Mouse (Mus musculus) stomach, embryonic 15.5 days (tissue): ENCODE measurements around the gene Cbx7. TPM values are rescaled to one million over a fixed set of nuclear protein-coding genes. Genes with fewer than 3 reads are reported as not detected.
"Not testable (repeated sequence)": the region's sequence is repeated elsewhere in the genome, so short reads cannot be mapped to it uniquely, and the experiment has no call there.

Experiments
- ATAC-seq: fragments of 200-750 bp; cut with Nextera tagmentation; 2 replicates; pipeline ENCODE4 v1.8.0; 2017; ENCODE audit warnings: low read depth, moderate number of reproducible peaks, moderate TSS enrichment; ENCODE audit not compliant: insufficient read depth, low FRiP score
- H3K27ac ChIP-seq: fragments of 300-500 bp; sonication (generic); 2 replicates; pipeline ENCODE4 v1.5.1; 2015; ENCODE audit warnings: mild to moderate bottlenecking, inconsistent platforms
- H3K27me3 ChIP-seq: fragments of 300-500 bp; sonication (generic); replicated peaks from 2 replicates; pipeline ENCODE4 v1.6.1; 2015; ENCODE audit warnings: inconsistent platforms
- H3K36me3 ChIP-seq: fragments of 300-500 bp; sonication (generic); 2 replicates; pipeline ENCODE4 v1.6.1; 2015; ENCODE audit warnings: inconsistent platforms
- H3K4me1 ChIP-seq: fragments of 300-500 bp; sonication (generic); 2 replicates; pipeline ENCODE4 v1.6.1; 2015; ENCODE audit warnings: inconsistent platforms
- H3K4me2 ChIP-seq: fragments of 300-500 bp; sonication (generic); 2 replicates; pipeline ENCODE4 v1.6.1; 2015; ENCODE audit warnings: mild to moderate bottlenecking, inconsistent platforms
- H3K4me3 ChIP-seq: fragments of 300-500 bp; sonication (generic); replicated peaks from 2 replicates; pipeline ENCODE4 v1.5.1; 2015; ENCODE audit warnings: inconsistent platforms
- H3K9ac ChIP-seq: fragments of 300-500 bp; sonication (generic); 2 replicates; pipeline ENCODE4 v1.6.1; 2015; ENCODE audit warnings: inconsistent platforms
- H3K9me3 ChIP-seq: fragments of 300-500 bp; sonication (generic); 2 replicates; pipeline ENCODE4 v1.6.1; 2016; ENCODE audit warnings: inconsistent platforms
- WGBS: fragments of 180-500 bp; shearing (Covaris S2); methylation state at CpG from one replicate; pipeline ENCODE4 v1.1.7; 2015; 5-methylcytosine and 5-hydroxymethylcytosine counted together
- polyA plus RNA-seq: library from polyadenylated mRNA; unstranded; fragments of >200 nt; fragmentation: Nextera tagmentation; extraction: Ambion mirVana; gene quantifications from 2 replicates; pipeline ENCODE4 v1.2.1, GENCODE M21; 2015

Gene Cbx7
- polyA plus RNA-seq, 1 experiment from 2014 or later: 4.9 TPM

DNA sequence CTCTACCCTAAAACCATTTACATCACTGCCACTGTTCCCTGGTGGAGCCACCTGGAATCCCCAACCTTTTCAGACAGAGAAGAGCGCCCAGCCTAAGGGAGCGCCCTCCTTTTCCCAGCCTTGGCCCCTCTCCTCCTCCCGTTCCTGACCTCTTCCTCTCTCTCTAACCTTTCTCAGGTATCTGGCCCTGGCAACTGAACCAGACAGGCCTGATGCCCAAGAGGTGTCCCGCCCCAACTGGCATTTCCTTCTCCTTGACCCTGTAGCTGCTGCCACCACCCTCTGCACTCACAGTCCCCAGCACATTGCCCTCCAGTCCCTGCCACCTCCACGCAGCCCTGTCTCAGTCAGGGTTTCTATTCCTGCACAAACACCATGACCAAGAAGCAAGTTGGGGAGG lies 26.0 kb downstream of the Cbx7 start:
- H3K4me1 ChIP-seq: peaks cover 6% of the 10 kb centered on the region
- ATAC-seq: no peak
- 75% methylated on average over 5 of the region's 5 CpGs for WGBS
- H3K27ac ChIP-seq: no peak overlapping the region
- H3K9me3 ChIP-seq: no peaks in the 10 kb centered on the region
- H3K36me3 ChIP-seq: no peaks in the 10 kb centered on the region
- no peak overlapping the region for H3K9ac ChIP-seq
- no peak overlapping the region for H3K4me2 ChIP-seq
- H3K27me3 ChIP-seq: no peaks in the 10 kb centered on the region
- no peak overlapping the region for H3K4me3 ChIP-seq

DNA sequence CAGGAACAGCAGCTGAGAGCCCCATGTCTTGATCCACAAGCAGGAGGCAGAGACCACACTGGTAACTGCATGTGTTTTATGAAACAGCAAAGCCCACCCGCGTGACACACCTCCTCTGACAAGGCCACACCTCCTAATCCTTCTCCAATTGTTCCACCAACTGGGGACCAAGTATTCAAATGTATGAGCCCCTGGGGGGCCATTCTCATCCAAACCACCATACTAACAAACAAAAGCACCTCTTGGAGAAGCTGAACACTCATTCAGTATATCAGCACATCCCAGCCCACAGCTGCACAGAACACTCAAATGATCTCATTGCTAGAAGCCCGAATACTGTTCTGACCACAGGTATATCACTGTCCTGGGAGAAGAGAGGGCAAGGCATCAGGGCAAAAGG lies 27.3 kb downstream of the Cbx7 start:
- no peaks in the 10 kb centered on the region for H3K4me1 ChIP-seq
- H3K4me3 ChIP-seq: no peak overlapping the region
- H3K9ac ChIP-seq: no peak overlapping the region
- H3K9me3 ChIP-seq: no peaks in the 10 kb centered on the region
- no peak for ATAC-seq
- no peak overlapping the region for H3K27ac ChIP-seq
- H3K4me2 ChIP-seq: no peak overlapping the region
- no peaks in the 10 kb centered on the region for H3K36me3 ChIP-seq
- no peaks in the 10 kb centered on the region for H3K27me3 ChIP-seq
- WGBS: 92% methylated on average over 3 of the region's 3 CpGs

DNA sequence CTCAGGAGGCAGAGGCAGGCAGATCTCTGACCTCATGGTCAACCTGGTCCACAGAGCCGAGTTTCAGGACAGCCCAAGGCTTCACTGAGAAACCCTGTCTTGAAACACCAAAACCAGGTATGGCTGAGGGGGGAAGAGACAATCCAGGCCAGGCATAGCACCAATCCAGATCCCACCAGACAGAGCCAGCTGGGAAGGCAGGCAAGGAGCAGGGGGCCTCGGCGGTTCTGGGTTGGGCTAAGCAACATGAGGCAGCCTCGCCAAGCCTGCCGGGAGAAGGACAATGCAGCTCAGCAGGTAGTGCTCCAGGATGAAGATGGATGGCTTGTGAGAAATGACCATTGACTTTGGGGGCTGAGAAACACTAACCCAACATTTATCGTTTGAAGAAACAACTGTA lies 28.4 kb downstream of the Cbx7 start:
- Histone ChIP-seq H3K4me1 (no peaks in the 10 kb centered on the region), H3K4me3 (no peak overlapping the region), H3K9me3 (no peaks in the 10 kb centered on the region), H3K36me3 (no peaks in the 10 kb centered on the region), H3K27ac (no peak overlapping the region), H3K4me2 (no peak overlapping the region), H3K27me3 (no peaks in the 10 kb centered on the region), H3K9ac (no peak overlapping the region)
- 86% methylated on average over 6 of the region's 6 CpGs for WGBS
- no peak for ATAC-seq

DNA sequence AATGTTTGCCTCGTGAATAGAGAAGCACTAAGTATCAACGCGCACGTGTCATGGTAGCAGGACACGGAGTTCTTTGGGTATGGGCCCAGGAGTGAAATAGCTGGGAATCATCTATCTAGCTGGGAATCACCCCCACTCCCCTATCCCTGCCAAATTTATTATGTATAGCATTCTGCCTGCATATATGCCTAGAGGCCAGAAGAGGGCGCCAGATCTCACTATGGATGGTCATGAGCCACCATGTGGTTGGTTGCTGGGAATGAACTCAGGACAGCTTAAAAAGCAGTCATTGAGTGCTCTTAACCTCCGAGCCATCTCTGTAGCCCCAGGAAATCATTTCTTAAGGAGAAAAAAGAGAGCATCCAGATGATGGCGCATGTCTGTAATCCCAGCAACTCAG lies 30.0 kb downstream of the Cbx7 start:
- H3K9me3 ChIP-seq: no peaks in the 10 kb centered on the region
- no peak overlapping the region for H3K9ac ChIP-seq
- H3K27ac ChIP-seq: no peak overlapping the region
- H3K4me2 ChIP-seq: no peak overlapping the region
- no peak overlapping the region for H3K4me3 ChIP-seq
- H3K4me1 ChIP-seq: no peaks in the 10 kb centered on the region
- ATAC-seq: no peak
- H3K36me3 ChIP-seq: no peaks in the 10 kb centered on the region
- 17% methylated on average over 8 of the region's 8 CpGs for WGBS
- peaks cover under 1% of the 10 kb centered on the region; the same call in 1 of the 2 replicates for H3K27me3 ChIP-seq

DNA sequence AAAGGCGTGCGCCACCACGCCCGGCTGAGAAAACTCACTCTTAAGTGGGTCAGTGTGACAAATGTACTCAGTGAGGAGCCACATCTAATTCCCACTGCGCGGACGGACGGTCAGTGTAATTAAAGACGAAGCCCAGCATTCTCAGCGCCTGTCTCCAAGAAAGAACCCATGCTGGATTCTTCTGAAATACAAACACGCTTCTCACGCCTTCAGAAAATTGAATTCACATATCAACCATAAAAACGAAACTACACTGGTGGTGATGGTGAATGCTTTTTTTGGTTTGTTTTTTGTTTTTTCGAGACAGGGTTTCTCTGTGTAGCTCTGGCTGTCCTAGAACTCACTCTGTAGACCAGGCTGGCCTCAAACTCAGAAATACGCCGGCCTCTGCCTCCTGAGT lies 31.0 kb downstream of the Cbx7 start:
- Histone ChIP-seq H3K4me2 (no peak overlapping the region), H3K9ac (no peak overlapping the region), H3K36me3 (no peaks in the 10 kb centered on the region), H3K27ac (no peak overlapping the region), H3K4me3 (no peak overlapping the region), H3K4me1 (no peaks in the 10 kb centered on the region), H3K9me3 (no peaks in the 10 kb centered on the region), H3K27me3 (peaks cover 5% of the 10 kb centered on the region; the same call in 1 of the 2 replicates)
- ATAC-seq: no peak
- 87% methylated on average over 16 of the region's 16 CpGs for WGBS

DNA sequence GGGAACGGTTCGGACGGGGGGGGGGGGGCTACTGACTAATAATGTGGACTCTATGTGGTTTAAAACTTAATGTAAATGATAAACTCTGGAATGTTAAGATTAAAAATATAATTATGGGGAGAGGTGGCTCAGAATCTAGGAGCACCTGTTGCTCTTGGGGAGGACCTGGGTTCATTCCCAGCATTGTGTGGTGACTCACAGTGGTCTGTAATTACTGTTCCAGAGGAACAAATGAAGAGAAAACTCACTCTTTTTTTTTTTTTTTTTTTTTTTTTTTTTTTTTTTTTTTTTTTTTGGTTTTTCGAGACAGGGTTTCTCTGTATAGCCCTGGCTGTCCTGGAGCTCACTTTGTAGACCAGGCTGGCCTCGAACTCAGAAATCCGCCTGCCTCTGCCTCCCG lies 31.4 kb downstream of the Cbx7 start:
- 83% methylated on average over 6 of the region's 7 CpGs for WGBS
- H3K4me2 ChIP-seq, ATAC-seq, H3K9me3 ChIP-seq, H3K4me1 ChIP-seq, H3K4me3 ChIP-seq, H3K9ac ChIP-seq, H3K27me3 ChIP-seq, H3K27ac ChIP-seq, H3K36me3 ChIP-seq: not testable (repeated sequence)

DNA sequence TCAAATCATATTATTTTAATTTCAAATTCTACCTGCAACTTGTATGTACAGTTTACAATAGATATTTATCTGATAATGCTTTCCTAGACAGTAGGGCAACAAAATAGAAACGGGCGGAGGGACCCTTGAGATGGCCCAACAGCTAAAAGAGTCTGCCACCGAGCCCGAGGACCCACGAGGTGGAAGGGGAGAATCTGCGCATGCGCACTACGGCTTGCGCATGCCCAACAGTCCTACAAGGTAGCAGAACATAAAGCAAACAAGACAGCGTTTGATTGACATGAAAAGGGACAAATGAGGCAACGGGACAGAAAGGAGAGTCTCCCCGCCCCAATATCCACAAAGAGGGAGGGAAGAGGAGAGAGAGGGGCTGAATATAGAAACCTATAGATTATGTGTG lies 31.9 kb downstream of the Cbx7 start:
- no peaks in the 10 kb centered on the region for H3K4me1 ChIP-seq
- WGBS: 88% methylated on average over 12 of the region's 12 CpGs
- H3K27ac ChIP-seq: no peak overlapping the region
- H3K4me2 ChIP-seq: no peak overlapping the region
- H3K27me3 ChIP-seq: peaks cover 5% of the 10 kb centered on the region; the same call in 1 of the 2 replicates
- no peaks in the 10 kb centered on the region for H3K9me3 ChIP-seq
- H3K4me3 ChIP-seq: no peak overlapping the region
- no peak overlapping the region for H3K9ac ChIP-seq
- H3K36me3 ChIP-seq: no peaks in the 10 kb centered on the region
- ATAC-seq: no peak

DNA sequence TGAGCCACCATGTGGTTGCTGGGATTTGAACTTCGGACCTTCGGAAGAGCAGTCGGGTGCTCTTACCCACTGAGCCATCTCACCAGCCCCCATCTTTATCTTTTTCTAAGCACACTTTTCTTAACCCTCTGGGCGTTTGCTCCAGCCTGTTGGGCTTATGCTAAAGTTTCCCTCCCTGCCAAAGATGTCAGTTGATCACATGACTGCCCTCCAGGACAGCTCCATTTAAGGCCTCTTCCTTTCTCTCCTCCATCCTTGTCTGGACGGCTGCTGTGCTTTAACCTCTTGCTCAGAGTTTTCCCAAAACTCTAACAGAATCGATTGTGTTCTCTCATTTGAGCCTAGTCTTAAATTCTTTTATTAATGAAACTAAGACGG lies 34.6 kb downstream of the Cbx7 start:
- no peak for ATAC-seq
- Histone ChIP-seq H3K9ac (no peak overlapping the region), H3K4me2 (no peak overlapping the region), H3K9me3 (no peaks in the 10 kb centered on the region), H3K27ac (no peak overlapping the region), H3K4me3 (no peak overlapping the region), H3K36me3 (no peaks in the 10 kb centered on the region), H3K4me1 (peaks cover 15% of the 10 kb centered on the region), H3K27me3 (peaks cover 19% of the 10 kb centered on the region)
- 67% methylated on average over 7 of the region's 7 CpGs for WGBS

DNA sequence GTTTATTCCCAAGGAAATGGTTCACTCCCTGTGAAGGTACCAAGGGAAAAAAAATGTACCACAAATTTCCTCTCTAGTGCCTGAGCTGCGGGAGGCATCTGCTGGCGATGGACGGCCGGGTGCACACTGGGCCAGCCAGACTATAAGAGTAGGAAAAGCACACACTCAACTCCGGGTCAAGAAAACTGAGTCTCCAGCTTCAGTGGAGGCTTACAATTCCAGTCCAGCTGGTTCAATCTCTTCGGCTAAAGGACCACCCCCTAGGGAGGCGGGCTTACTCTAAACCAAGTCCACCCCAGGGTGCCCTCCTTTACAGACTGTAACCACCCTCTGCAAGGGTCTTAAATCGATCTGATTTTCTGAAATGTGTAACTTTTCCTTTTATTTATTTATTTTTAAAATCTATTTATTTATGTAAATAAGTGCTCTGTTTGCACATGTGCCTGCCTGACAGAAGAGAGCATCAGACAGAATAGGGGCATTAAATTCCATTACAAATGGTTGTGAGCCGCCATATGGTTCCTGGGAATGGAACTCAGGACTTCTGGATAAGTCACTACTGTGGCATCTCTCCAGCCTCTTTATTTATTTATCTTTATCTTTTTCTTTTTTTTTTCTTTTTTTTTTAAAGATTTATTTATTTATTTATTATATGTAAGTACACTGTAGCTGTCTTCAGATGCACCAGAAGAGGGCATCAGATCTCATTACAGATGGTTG lies 35.1 kb downstream of the Cbx7 start:
- Histone ChIP-seq H3K4me1 (peaks cover 15% of the 10 kb centered on the region), H3K36me3 (no peaks in the 10 kb centered on the region), H3K27me3 (peaks cover 19% of the 10 kb centered on the region), H3K9ac (no peak overlapping the region), H3K4me3 (no peak overlapping the region), H3K27ac (no peak overlapping the region), H3K9me3 (no peaks in the 10 kb centered on the region), H3K4me2 (no peak overlapping the region)
- no peak for ATAC-seq
- WGBS: 34% methylated on average over 9 of the region's 9 CpGs

DNA sequence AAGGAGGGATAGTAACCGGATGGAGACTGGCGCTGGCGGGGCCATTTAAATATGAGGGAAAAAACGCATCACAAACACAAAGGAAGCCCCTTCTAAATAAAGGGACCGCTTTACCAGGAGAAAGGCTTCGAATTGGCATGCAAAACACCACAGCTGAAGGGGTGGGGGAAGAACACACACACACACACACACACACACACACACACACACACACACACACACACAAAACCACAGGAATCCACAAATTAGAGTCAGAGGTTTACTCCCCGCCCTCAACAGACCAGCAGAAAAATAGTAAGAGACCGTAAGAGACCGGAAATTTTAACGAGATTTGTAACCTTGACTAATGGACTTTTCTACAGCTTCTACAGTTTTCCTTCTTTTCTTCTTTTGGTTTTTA lies 36.1 kb downstream of the Cbx7 start:
- H3K36me3 ChIP-seq: no peaks in the 10 kb centered on the region
- H3K4me2 ChIP-seq: no peak overlapping the region
- H3K9me3 ChIP-seq: no peaks in the 10 kb centered on the region
- WGBS: 10% methylated on average over 10 of the region's 10 CpGs
- H3K4me1 ChIP-seq: peaks cover 15% of the 10 kb centered on the region
- no peak for ATAC-seq
- no peak overlapping the region for H3K9ac ChIP-seq
- H3K4me3 ChIP-seq: no peak overlapping the region
- peaks cover 19% of the 10 kb centered on the region for H3K27me3 ChIP-seq
- H3K27ac ChIP-seq: no peak overlapping the region

DNA sequence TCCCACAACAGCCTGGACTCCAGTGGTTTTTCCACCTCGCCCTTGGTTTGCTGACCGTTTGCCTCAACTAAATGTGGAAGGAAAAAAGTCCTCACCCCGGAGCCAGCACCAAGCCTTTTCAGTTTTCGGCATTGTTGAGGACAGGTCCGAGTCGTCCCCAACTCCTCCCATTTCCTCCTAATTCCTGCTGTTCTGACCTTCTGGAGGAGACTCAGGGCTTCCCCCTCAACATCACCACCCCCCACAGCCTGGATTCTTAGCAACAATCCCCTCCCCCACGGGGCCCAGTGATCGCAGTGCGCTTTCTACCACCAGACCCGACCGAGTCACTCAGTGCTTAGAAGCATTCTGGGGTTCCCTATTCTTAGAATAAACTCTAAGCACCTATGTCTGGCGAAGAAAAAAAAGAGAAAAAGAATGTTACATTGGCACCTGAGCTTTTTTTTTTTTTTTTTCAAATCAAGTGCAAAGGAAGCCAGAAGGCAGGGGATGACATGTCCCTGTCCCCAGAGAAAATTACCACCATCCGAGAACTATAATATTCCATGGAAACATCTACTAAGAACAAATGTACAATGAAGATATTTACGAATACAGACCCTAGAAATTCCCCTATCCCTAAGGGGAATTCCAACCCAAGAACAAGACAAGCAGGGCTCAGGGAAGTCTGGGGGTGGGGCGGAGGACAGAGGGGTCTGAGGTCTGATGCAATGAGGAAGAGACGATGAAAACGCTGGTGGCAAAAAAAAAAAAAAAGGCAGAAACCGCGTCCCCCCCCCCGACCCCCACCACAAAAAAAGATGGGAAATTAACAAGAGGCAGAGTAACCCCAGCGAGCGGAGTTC lies 37.0 kb downstream of the Cbx7 start:
- H3K4me3 ChIP-seq: peak overlapping the region; percentile 65
- no peak overlapping the region for H3K27ac ChIP-seq
- 4% methylated on average over 22 of the region's 22 CpGs for WGBS
- H3K9me3 ChIP-seq: no peaks in the 10 kb centered on the region
- H3K4me2 ChIP-seq: peak overlapping the region; percentile 27
- no peak overlapping the region for H3K9ac ChIP-seq
- peaks cover 19% of the 10 kb centered on the region for H3K27me3 ChIP-seq
- H3K36me3 ChIP-seq: no peaks in the 10 kb centered on the region
- no peak for ATAC-seq
- peaks cover 15% of the 10 kb centered on the region for H3K4me1 ChIP-seq

DNA sequence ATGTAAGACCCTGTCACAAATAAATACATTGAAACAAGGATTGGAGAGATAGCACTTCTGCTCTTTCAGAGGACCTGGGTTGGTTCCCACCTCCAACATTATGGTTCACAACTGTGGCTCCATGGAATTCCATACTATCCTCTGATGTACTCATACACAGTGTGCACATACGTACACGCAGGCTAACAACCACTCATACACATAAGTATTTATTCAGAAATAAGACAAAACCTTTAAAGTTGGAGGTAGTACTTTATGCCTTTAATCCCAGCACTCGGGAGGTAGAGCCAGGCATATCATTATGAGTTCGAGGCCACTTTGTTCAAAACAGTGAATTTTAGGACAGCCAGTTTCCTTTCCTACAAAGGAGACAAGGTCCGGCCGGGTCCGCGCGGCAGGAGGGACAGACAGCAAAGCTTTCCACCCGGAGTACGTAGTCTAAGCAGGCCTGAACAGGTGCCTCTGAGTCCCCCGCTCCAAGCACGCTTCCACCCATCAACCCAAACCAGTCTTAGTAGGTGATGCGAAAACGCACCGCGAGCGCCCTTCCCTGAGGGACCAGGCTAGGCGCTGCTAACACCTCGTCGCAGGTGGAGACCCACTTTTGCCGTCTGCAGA lies 37.8 kb downstream of the Cbx7 start:
- H3K4me3 ChIP-seq: peak overlapping the region; percentile 65
- no peak for ATAC-seq
- H3K27me3 ChIP-seq: peaks cover 19% of the 10 kb centered on the region
- H3K4me1 ChIP-seq: peaks cover 17% of the 10 kb centered on the region
- 8% methylated on average over 22 of the region's 22 CpGs for WGBS
- no peak overlapping the region for H3K27ac ChIP-seq
- no peaks in the 10 kb centered on the region for H3K36me3 ChIP-seq
- no peak overlapping the region for H3K9ac ChIP-seq
- H3K9me3 ChIP-seq: no peaks in the 10 kb centered on the region
- H3K4me2 ChIP-seq: peak overlapping the region; percentile 95
